Mouse (Mus musculus) heart, adult 2 months (tissue): ENCODE data around the gene Zfp654.

Experiments used
- EP300 ChIP-seq: fragments of 200-500 bp; IDR thresholded peaks from 2 replicates; pipeline ENCODE4 v1.6.1; 2011; ENCODE audit warnings: low read depth, low read length, control low read depth; ENCODE audit not compliant: insufficient read depth
- POLR2A ChIP-seq: fragments of 200-500 bp; IDR thresholded peaks from 2 replicates; pipeline ENCODE4 v1.6.1; 2011; ENCODE audit warnings: mild to moderate bottlenecking, low read depth, low read length, control low read depth; ENCODE audit not compliant: insufficient read depth

GRCm38 (mm10) chr16:64770521-64771430 is 80.7 kb downstream of the Zfp654 start, which contains the start of gene 4930453N24Rik:
- TF ChIP-seq EP300: no peak
- TF ChIP-seq POLR2A: peak; percentile 73
